Comparison of ENCODE assay signal across 8 mouse cellular contexts in the genomic region with DNA sequence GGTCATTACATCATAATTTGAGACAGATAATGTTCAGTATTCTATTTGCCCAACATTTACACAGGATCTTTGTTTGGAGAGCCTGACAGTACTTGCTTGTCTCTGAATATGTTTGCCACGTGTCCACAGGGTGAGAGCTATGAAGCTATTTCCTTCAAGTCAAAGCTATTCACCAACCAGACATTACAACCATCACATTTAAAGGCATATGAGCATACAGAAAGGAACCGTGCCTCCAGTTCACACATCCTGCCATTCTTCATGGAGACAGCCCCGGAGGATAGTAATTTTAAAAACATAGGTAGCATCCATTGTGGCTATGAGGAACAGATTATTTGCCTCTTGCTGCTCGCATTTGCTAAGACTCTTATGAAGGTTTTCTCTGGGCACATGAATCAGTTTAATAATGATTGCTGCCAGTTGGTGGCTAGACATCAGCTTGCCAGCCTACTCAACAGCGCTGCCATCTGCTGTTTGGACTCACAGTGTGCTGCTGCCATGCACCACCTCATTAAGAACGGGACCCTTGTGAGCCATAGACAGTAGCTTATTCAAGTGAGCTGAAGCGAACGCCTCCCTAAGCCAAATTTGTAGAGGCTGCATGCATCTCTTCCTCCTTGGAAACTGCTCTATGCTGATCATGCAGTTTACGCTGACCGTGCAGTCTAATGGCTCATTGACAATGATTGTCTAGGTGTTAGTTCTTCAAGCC.
DNase-seq lines count a peak whose midpoint lies in the region.

No protein-coding gene starts in this region.

- peak; percentile 12 for DNase-seq in adrenal gland, postnatal 14 days
- DNase-seq in adrenal gland, postnatal 4 days (ENCODE audit: low spot score in 2 of 2) = no peak
- DNase-seq in thymus, postnatal 36 days = peak; percentile 6 to 14
- DNase-seq in thymus, postnatal 0 days (ENCODE audit: low spot score) = no peak
- DNase-seq in frontal cortex, postnatal 36 days (ENCODE audit: low spot score in 2 of 2) = peak; percentile 34 to 60
- DNase-seq in left cerebral cortex, postnatal 4 days = peak; percentile 84
- peak; percentile 33 for DNase-seq in right cerebral cortex, postnatal 4 days
- no peak for DNase-seq in gastrocnemius, postnatal 10 days

- intact Hi-C loops in left cerebral cortex, postnatal 4 days (cut with DNase I) = no loop called here

Comparison
In these comparisons a context has a peak if more than half of its experiments do, and no peak if none do; other contexts are left out.
1. DNase-seq: peak in adrenal gland, postnatal 14 days (single experiment), thymus, postnatal 36 days (2 of 2), frontal cortex, postnatal 36 days (2 of 2), left cerebral cortex, postnatal 4 days (single experiment) and right cerebral cortex, postnatal 4 days (single experiment); none in adrenal gland, postnatal 4 days (0 of 2), thymus, postnatal 0 days (single experiment) and gastrocnemius, postnatal 10 days (single experiment).